Mouse (Mus musculus) erythroblast, embryonic 14.5 days (primary cell): ENCODE measurements around the gene Vps37b. TPM values are rescaled to one million over a fixed set of nuclear protein-coding genes. Genes with fewer than 3 reads are reported as not detected.
A peak's percentile ranks its signal among the peaks of the same experiment; 100 is the strongest.

Experiments used
- H3K27me3 ChIP-seq: 2 replicates; pipeline ENCODE4 v1.6.1; 2012; ENCODE audit warnings: inconsistent platforms; ENCODE audit not compliant: control insufficient read depth
- H3K36me3 ChIP-seq: 2 replicates; pipeline ENCODE4 v1.6.1; 2012; ENCODE audit warnings: mild to moderate bottlenecking, inconsistent platforms; ENCODE audit not compliant: control insufficient read depth
- H3K4me1 ChIP-seq: 2 replicates; pipeline ENCODE4 v1.6.1; 2012; ENCODE audit warnings: inconsistent platforms; ENCODE audit not compliant: control insufficient read depth
- H3K4me3 ChIP-seq: replicated peaks from 2 replicates; pipeline ENCODE3; 2012; ENCODE audit warnings: moderate library complexity, mild to moderate bottlenecking, inconsistent platforms
- H3K9me3 ChIP-seq: 2 replicates; pipeline ENCODE4 v1.6.1; 2012; ENCODE audit warnings: low read length, inconsistent platforms, mixed read lengths; ENCODE audit not compliant: control insufficient read depth
- GATA1 ChIP-seq: IDR thresholded peaks from 2 replicates; pipeline ENCODE4 v1.6.1; 2012; ENCODE audit warnings: low read length, inconsistent platforms, mixed read lengths
- TAL1 ChIP-seq: IDR thresholded peaks from 3 replicates; pipeline ENCODE4 v1.6.1; 2012; ENCODE audit warnings: low read length, inconsistent platforms, mixed read lengths
- polyA plus RNA-seq: library from polyadenylated mRNA; stranded (reverse); fragments of >175 nt; gene quantifications from 2 replicates; pipeline ENCODE4 v1.2.3, GENCODE M21; 2012

The Vps37b gene
- polyA plus RNA-seq, 1 experiment, result 21.1 TPM

DNA sequence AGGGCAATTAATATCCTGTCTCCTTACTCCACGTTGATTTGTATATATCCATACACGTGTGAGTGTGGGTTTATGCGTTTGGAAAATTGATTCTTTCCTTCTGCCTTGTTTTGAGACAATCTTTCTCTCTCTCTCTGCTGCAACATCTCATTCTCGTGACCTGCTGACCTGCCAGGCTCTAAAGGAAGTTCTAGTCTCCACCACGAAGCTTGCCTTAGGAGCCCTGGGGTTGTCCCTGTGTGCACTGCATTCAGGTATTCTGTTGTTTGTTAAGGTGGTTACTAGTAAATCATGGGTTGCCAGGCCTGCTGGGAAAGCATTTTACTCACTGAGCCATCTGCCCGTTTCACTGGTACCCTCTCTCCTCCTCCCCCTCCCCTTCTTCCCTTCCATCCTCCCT, 4.3 kb upstream of the Vps37b start:
- no peaks in the 10 kb centered on the region for H3K27me3 ChIP-seq
- no peaks in the 10 kb centered on the region for H3K36me3 ChIP-seq
- peaks cover 43% of the 10 kb centered on the region for H3K4me1 ChIP-seq
- TF ChIP-seq TAL1 (no peak), GATA1 (no peak)
- H3K9me3 ChIP-seq, result no peaks in the 10 kb centered on the region
- H3K4me3 ChIP-seq, result no peak overlapping the region

DNA sequence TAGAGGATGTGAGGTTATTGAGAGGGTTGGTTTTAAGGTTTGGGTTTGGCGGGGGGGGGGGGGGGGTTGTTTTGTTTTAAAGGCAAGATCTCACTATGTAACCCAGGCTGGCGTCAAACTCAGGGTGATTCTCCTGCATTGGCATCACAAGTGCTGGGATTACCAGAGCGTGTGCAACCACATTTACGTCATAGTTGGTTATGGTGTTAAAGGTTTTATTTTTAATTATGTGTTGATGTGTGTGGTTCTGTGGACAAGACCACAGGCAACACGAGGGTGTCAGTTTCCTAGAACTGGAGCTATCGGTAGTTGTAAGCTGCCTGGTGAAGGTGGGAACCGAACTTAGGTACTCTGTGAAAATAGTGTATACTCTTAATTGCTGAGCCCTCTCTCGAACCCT, 3.7 kb upstream of the Vps37b start:
- Histone ChIP-seq H3K9me3 (no peaks in the 10 kb centered on the region), H3K27me3 (no peaks in the 10 kb centered on the region), H3K4me1 (peaks cover 45% of the 10 kb centered on the region), H3K36me3 (no peaks in the 10 kb centered on the region), H3K4me3 (no peak overlapping the region)
- TF ChIP-seq TAL1 (no peak), GATA1 (no peak)

DNA sequence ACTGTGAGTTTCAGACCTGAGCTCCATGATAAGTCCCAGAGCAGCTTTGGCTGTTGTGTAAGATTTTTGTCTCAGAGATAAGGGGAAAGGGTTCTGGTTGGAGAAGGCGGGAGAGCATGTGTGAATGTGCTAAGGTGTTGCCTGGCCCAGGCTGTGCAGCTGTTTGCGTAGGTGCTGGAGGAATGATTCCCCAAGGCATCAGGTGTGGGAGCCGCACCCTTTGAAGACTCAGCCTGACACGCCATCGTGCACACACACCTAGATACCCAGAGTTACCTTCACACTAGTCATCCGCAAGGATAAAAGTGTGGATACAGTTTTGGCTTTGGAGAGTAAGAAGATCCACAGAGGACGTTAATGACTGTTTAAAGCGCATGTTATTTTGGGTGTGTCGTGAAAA, 3.3 kb upstream of the Vps37b start:
- Histone ChIP-seq H3K36me3 (peaks cover 1% of the 10 kb centered on the region), H3K4me1 (peaks cover 48% of the 10 kb centered on the region), H3K27me3 (no peaks in the 10 kb centered on the region), H3K9me3 (no peaks in the 10 kb centered on the region), H3K4me3 (no peak overlapping the region)
- TF ChIP-seq GATA1 (no peak), TAL1 (no peak)

DNA sequence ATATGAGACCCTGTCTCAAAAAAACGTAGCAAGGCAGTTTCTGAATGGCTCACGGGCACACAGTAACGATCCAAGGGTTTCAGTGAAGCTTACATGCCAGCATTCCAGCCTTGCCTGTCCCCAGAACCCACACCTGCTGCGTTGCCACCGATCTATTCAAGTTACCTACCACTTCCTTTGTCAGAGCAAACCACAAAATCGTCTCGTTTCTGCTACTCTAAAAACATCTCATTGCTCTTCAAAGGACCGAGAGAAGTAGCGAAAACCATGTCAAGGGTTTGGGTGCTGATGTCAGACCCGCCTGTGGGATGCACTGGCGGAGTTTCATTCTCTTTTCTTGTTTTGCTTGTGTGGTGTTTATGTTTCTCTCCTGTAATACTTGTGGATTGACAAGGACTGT, 2.4 kb upstream of the Vps37b start:
- peaks cover 49% of the 10 kb centered on the region for H3K4me1 ChIP-seq

DNA sequence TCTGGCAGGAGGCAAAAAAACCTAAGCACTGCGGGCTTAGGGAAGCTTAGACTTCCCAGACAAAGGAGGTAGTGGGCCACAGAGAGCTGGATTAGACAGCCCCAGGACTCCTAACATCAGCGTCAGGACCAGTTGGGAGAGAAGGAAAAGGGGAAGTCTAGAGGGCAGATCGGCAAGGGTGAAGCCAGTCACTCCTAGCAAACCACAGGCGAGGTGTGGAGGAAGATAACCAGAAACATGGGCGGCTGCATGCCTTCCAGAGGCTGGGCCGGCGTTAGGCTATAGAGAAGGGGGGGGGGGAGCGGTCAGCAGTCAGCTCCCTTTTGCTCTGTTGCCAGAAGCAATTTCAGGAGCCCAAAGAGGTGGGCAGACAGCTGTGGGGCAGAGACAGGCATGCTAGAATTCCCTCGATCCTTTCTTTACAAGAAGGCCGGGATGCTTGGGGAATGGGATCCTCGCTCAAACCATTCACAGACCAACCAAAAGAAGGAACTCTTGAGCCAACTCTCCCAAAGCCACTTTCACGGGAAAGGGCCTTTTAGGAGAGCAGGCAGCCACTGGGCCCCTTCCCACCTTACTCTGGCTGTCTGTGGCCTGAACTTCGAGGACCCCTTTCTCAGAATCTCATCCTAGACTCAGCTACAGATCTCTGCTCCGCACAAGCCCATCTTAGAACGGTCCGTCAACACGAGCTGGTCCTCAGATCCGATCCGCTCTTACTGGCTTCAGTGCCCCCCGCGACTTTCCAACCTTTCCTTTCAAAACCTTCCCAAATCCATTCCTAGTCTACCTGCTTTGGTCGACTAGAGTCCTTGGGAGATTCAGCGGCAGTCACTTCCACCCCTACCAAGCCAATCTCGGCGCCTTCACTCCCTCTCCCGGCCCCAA, 758 bp downstream of the Vps37b start:
- Histone ChIP-seq H3K9me3 (0 out of 2 replicates have a peak, but pooled peaks cover 2% of the 10 kb centered on the region), H3K4me1 (peaks cover 69% of the 10 kb centered on the region), H3K36me3 (peaks cover 37% of the 10 kb centered on the region), H3K4me3 (peak overlapping the region; percentile 97), H3K27me3 (no peaks in the 10 kb centered on the region)
- TF ChIP-seq TAL1, result no peak
- no peak for TF ChIP-seq GATA1

More for the DNA sequence above, 2.4 kb upstream of the Vps37b start:
- Histone ChIP-seq H3K27me3 (no peaks in the 10 kb centered on the region), H3K9me3 (no peaks in the 10 kb centered on the region), H3K4me3 (no peak overlapping the region), H3K36me3 (peaks cover 9% of the 10 kb centered on the region)
- TF ChIP-seq TAL1 (no peak), GATA1 (no peak)

- H3K36me3 ChIP-seq, result peaks cover 45% of the 10 kb centered on the region
- peak overlapping the region; percentile 97 for H3K4me3 ChIP-seq
- TF ChIP-seq TAL1, result no peak
- no peak for TF ChIP-seq GATA1
- peaks cover 73% of the 10 kb centered on the region for H3K4me1 ChIP-seq
- 0 out of 2 replicates have a peak, but pooled peaks cover 2% of the 10 kb centered on the region for H3K9me3 ChIP-seq
- H3K27me3 ChIP-seq, result no peaks in the 10 kb centered on the region
These were observed 1.5 kb downstream of the Vps37b start for GRCm38 (mm10) chr5:124030386-124031067.

- H3K9me3 ChIP-seq, result 0 out of 2 replicates have a peak, but pooled peaks cover 2% of the 10 kb centered on the region
- peak overlapping the region; percentile 97 for H3K4me3 ChIP-seq
- H3K36me3 ChIP-seq, result peaks cover 55% of the 10 kb centered on the region
- TF ChIP-seq TAL1 (no peak), GATA1 (no peak)
- no peaks in the 10 kb centered on the region for H3K27me3 ChIP-seq
- peaks cover 77% of the 10 kb centered on the region for H3K4me1 ChIP-seq
These were observed 2.6 kb downstream of the Vps37b start for GRCm38 (mm10) chr5:124029220-124030035.

DNA sequence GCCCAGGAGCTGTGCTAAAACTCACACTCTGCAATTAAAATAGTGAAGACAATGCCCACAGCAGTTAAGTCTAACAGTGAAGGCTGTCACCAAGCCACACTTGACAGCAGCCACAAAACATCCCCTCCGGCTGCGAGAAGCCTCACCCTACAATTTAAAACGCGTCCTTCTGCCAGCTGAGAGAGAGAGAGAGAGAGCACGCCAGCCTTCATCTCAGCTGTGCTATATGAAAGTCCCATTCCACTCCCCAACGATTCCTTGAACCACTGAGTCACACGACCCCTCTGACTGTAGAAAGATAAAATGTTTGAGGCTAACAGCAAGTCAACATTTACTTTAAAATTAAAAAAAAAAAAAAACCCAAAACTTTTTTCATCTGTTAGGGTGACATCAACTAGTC, 3.4 kb downstream of the Vps37b start:
- Histone ChIP-seq H3K4me3 (no peak overlapping the region), H3K36me3 (peaks cover 57% of the 10 kb centered on the region), H3K4me1 (peaks cover 82% of the 10 kb centered on the region), H3K27me3 (no peaks in the 10 kb centered on the region), H3K9me3 (0 out of 2 replicates have a peak, but pooled peaks cover 2% of the 10 kb centered on the region)
- no peak for TF ChIP-seq TAL1
- no peak for TF ChIP-seq GATA1
